Mouse (Mus musculus) T-helper 17 cell (primary cell): ENCODE results near the gene Vegfd.

Experiments used
- in situ Hi-C, 2 experiments: fragments of 300-600 bp; cut with MboI, MseI; formaldehyde crosslinking; loops; 1 replicate in 1 of 2; 2 replicates in 1 of 2; pipeline ENCODE4 v1.15.1; 2025; ENCODE audit warnings: high pct_unique_total_duplicates in 2 of 2

Vegfd gene

GRCm38 (mm10) chrX:164373081-164373480 is at the start of gene Vegfd:
TSS of gene Vegfd (plus strand) at chrX:164373378.
- in situ Hi-C loops = no loop called here

GRCm38 (mm10) chrX:164323391-164323913 is 49.7 kb upstream of the Vegfd start:
- in situ Hi-C loops = no loop called here

- in situ Hi-C loops = no loop called here
Observed at GRCm38 (mm10) chrX:164330351-164330750, 42.8 kb upstream of the Vegfd start.

- in situ Hi-C loops = no loop called here
Observed at GRCm38 (mm10) chrX:164330766-164331165, 42.4 kb upstream of the Vegfd start.

- in situ Hi-C loops = no loop called here
Observed at GRCm38 (mm10) chrX:164338591-164338990, 34.6 kb upstream of the Vegfd start.

GRCm38 (mm10) chrX:164345359-164345938 is 27.7 kb upstream of the Vegfd start:
- in situ Hi-C loops = no loop called here

- in situ Hi-C loops = no loop called here
Observed at GRCm38 (mm10) chrX:164348937-164349336, 24.2 kb upstream of the Vegfd start.

- in situ Hi-C loops = no loop called here
Observed at GRCm38 (mm10) chrX:164365153-164365865, 7.9 kb upstream of the Vegfd start.

GRCm38 (mm10) chrX:164370576-164370975 is 2.6 kb upstream of the Vegfd start:
- in situ Hi-C loops = no loop called here

- in situ Hi-C loops = no loop called here
Observed at GRCm38 (mm10) chrX:164374586-164374985, 1.4 kb downstream of the Vegfd start.

GRCm38 (mm10) chrX:164379721-164380120 is 6.5 kb downstream of the Vegfd start:
- in situ Hi-C loops = no loop called here

GRCm38 (mm10) chrX:164381618-164382408 is 8.6 kb downstream of the Vegfd start:
- in situ Hi-C loops = no loop called here

GRCm38 (mm10) chrX:164394091-164394490 is 20.9 kb downstream of the Vegfd start:
- in situ Hi-C loops = loop anchor here in 1 of 2 experiments (5.0 kb wide), 1 partner anchor 212 kb away; no protein-coding TSS in a partner anchor

- in situ Hi-C loops = no loop called here
Observed at GRCm38 (mm10) chrX:164398456-164398855, 25.3 kb downstream of the Vegfd start.

- in situ Hi-C loops = no loop called here
Observed at GRCm38 (mm10) chrX:164405080-164405649, 32.0 kb downstream of the Vegfd start.

- in situ Hi-C loops = no loop called here
Observed at GRCm38 (mm10) chrX:164406133-164407022, 33.2 kb downstream of the Vegfd start.

- in situ Hi-C loops = no loop called here
Observed at GRCm38 (mm10) chrX:164408301-164408927, 35.2 kb downstream of the Vegfd start.

- in situ Hi-C loops = loop anchor here in 1 of 2 experiments (10.0 kb wide), 1 partner anchor 336 kb away; the partner anchor contains the start of gene Siah1b
Observed at GRCm38 (mm10) chrX:164410562-164410961, 37.4 kb downstream of the Vegfd start.

GRCm38 (mm10) chrX:164416803-164417202 is 43.6 kb downstream of the Vegfd start:
- in situ Hi-C loops = loop anchor here in 1 of 2 experiments (10.0 kb wide), 1 partner anchor 342 kb away; the partner anchor contains the start of gene Siah1b

- in situ Hi-C loops = loop anchor here in 1 of 2 experiments (10.0 kb wide), 1 partner anchor 343 kb away; the partner anchor contains the start of gene Siah1b
Observed at GRCm38 (mm10) chrX:164418008-164418407, 44.8 kb downstream of the Vegfd start.
